Mouse (Mus musculus) adipose tissue, adult 10 weeks (tissue): Measurements from ENCODE around the gene Cecr2. TPM values are rescaled to one million over a fixed set of nuclear protein-coding genes. Genes with fewer than 3 reads are reported as not detected.

Source experiments
- polyA plus RNA-seq: library from polyadenylated mRNA; stranded (reverse); fragments of 350-450 nt; fragmentation: Illumina TruSeq; extraction: RNeasy Lipid Tissue Mini Kit (QIAGEN cat#74804); gene quantifications from one replicate; pipeline ENCODE4 v1.2.3, GENCODE M21; 2014; ENCODE audit warnings: low read depth, low replicate concordance

Gene Cecr2
- polyA plus RNA-seq: 3.4 TPM

DNA sequence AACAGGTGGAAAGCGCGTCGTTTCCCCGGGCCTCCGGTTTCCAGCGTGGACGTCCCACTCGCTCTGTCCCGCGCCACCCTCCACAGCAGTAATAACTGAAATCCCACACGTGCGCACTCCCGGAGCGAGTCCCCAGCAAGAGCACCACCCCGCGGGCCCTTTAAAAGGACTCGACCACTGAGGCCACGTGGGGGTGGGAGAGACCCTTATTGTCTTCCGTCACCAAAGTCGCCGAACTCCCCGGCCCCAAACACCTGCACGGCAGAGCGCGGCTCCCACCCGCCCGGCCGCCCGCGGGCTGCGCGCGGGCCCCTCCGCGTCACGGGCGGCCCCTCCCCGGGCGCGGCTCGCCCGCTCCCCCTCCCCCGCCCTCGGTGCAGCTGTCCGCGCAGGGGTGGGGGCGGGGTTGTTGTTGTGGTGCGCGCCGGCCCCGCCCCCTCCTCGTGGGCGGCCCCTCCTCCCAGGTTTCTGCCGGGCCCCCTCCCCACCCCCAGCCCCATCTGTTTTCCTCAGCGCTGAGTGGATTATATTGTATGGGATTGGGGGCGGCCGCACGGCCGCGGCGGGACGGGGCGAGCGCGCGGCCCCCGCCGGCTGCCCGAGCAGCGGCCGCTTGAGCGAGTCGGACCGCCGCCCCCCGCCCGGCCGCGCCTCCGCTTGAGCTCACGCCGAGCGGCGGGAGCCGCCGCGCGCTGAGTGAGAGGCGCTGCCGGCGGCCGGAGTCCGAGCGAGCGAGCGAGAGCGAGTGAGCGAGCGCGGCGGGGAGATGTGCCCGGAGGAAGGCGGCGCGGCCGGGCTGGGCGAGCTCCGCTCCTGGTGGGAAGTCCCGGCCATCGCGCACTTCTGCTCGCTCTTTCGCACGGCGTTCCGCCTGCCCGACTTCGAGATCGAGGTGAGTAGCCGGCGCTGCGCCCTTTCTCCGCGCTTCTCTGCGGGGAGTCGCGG, at the start of gene Cecr2:
Gene Cecr2, plus strand, starts transcription at position 554 of the 945 bp plus-strand sequence.

GRCm38 (mm10) chr6:120773149-120773628, 107.0 kb downstream of the Cecr2 start, which contains the start of gene Slc25a18:
Gene Slc25a18, plus strand, starts transcription at chr6:120773578.

Other genes starting within 250 kb of the Cecr2 start
- 7.4 TPM for gene Il17ra, start 203.1 kb upstream of the Cecr2 start, polyA plus RNA-seq
- gene Tmem121b, start 172.6 kb upstream of the Cecr2 start, polyA plus RNA-seq: not detected
- 20.7 TPM for gene Hdhd5, start 135.1 kb upstream of the Cecr2 start, polyA plus RNA-seq
- gene Slc25a18, start 107.2 kb downstream of the Cecr2 start, polyA plus RNA-seq: 0.72 TPM
- gene Atp6v1e1, start 156.4 kb downstream of the Cecr2 start, polyA plus RNA-seq: 188 TPM
- gene Bcl2l13, start 169.8 kb downstream of the Cecr2 start, polyA plus RNA-seq: 28.6 TPM